Mouse (Mus musculus) brain, embryonic 14.5 days (tissue): ENCODE measurements around the gene Scaf4.

Experiments
- CTCF ChIP-seq: fragments of 200-500 bp; IDR thresholded peaks from 2 replicates; pipeline ENCODE4 v1.5.1; 2012; ENCODE audit warnings: inconsistent platforms, mild to moderate bottlenecking, moderate library complexity, borderline replicate concordance; ENCODE audit not compliant: insufficient read depth, insufficient read length; ENCODE audit errors: extremely low read depth
- POLR2A ChIP-seq: fragments of 200-500 bp; IDR thresholded peaks from 2 replicates; pipeline ENCODE4 v1.6.1; 2012; ENCODE audit warnings: mild to moderate bottlenecking, inconsistent platforms, borderline replicate concordance; ENCODE audit not compliant: poor library complexity, insufficient read depth, insufficient read length, severe bottlenecking; ENCODE audit errors: extremely low read depth

- TF ChIP-seq POLR2A (no peak), CTCF (peak; percentile 27; the same call in 1 of the 2 replicates)
Observed at GRCm38 (mm10) chr16:90312449-90313082, 28.3 kb upstream of the Scaf4 start.
